Mouse (Mus musculus): ENCODE measurements around the gene Lcmt1. TPM values are rescaled to one million over a fixed set of nuclear protein-coding genes. Genes with fewer than 3 reads are reported as not detected.

The Lcmt1 gene
- total and polyA plus RNA-seq, 2 experiments from 2014 or later = 93.1 to 122 TPM

GRCm38 (mm10) chr7:123455088-123455487 is 85.5 kb downstream of the Lcmt1 start:
- WGBS = 96% methylated on average over 3 of the region's 3 CpGs
- ATAC-seq (no peak), DNase-seq (no peak)
- no peak overlapping the region for H3K4me2 ChIP-seq (ENCODE audit: low read depth)
- no peak overlapping the region for H3K4me3 ChIP-seq (ENCODE audit: low read depth, low read length)
- H3K9me3 ChIP-seq (ENCODE audit: low read length) = no peaks in the 10 kb centered on the region
- H3K27ac ChIP-seq (ENCODE audit: low read depth, low read length) = no peak overlapping the region
- no peaks in the 10 kb centered on the region for H3K27me3 ChIP-seq (ENCODE audit: insufficient read depth, low read length)
- no peaks in the 10 kb centered on the region for H3K4me1 ChIP-seq (ENCODE audit: insufficient read depth)
- no peak overlapping the region for H3K9ac ChIP-seq
- no peaks in the 10 kb centered on the region for H3K36me3 ChIP-seq (ENCODE audit: insufficient read depth)
- no peak for TF ChIP-seq CTCF (IDR thresholded peaks at IDR 0.05; ENCODE audit: low read depth)

GRCm38 (mm10) chr7:123458309-123458708 is 88.7 kb downstream of the Lcmt1 start:
- H3K9ac ChIP-seq = no peak overlapping the region
- whole genome bisulfite sequencing = 91% methylated on average over 4 of the region's 4 CpGs
- H3K27me3 ChIP-seq (ENCODE audit: insufficient read depth, low read length) = no peaks in the 10 kb centered on the region
- ATAC-seq (no peak), DNase-seq (no peak)
- no peaks in the 10 kb centered on the region for H3K9me3 ChIP-seq (ENCODE audit: low read length)
- no peak overlapping the region for H3K4me3 ChIP-seq (ENCODE audit: low read depth, low read length)
- no peak for TF ChIP-seq CTCF (IDR thresholded peaks at IDR 0.05; ENCODE audit: low read depth)
- no peaks in the 10 kb centered on the region for H3K4me1 ChIP-seq (ENCODE audit: insufficient read depth)
- H3K4me2 ChIP-seq (ENCODE audit: low read depth) = no peak overlapping the region
- H3K36me3 ChIP-seq (ENCODE audit: insufficient read depth) = no peaks in the 10 kb centered on the region
- no peak overlapping the region for H3K27ac ChIP-seq (ENCODE audit: low read depth, low read length)

GRCm38 (mm10) chr7:123459247-123459646 is 89.7 kb downstream of the Lcmt1 start:
- 92% methylated on average over 4 of the region's 4 CpGs for WGBS
- Histone ChIP-seq H3K36me3 (ENCODE audit: insufficient read depth) (no peaks in the 10 kb centered on the region), H3K27ac (ENCODE audit: low read depth, low read length) (no peak overlapping the region), H3K4me2 (ENCODE audit: low read depth) (no peak overlapping the region), H3K4me3 (ENCODE audit: low read depth, low read length) (no peak overlapping the region), H3K9me3 (ENCODE audit: low read length) (no peaks in the 10 kb centered on the region), H3K9ac (no peak overlapping the region), H3K27me3 (ENCODE audit: insufficient read depth, low read length) (no peaks in the 10 kb centered on the region), H3K4me1 (ENCODE audit: insufficient read depth) (no peaks in the 10 kb centered on the region)
- DNase-seq = no peak
- TF ChIP-seq CTCF (IDR thresholded peaks at IDR 0.05; ENCODE audit: low read depth) = no peak
- ATAC-seq = no peak

- Histone ChIP-seq H3K4me3 (ENCODE audit: low read depth, low read length) (no peak overlapping the region), H3K9me3 (ENCODE audit: low read length) (no peaks in the 10 kb centered on the region), H3K4me2 (ENCODE audit: low read depth) (no peak overlapping the region), H3K36me3 (ENCODE audit: insufficient read depth) (no peaks in the 10 kb centered on the region), H3K27ac (ENCODE audit: low read depth, low read length) (no peak overlapping the region), H3K9ac (no peak overlapping the region), H3K4me1 (ENCODE audit: insufficient read depth) (no peaks in the 10 kb centered on the region), H3K27me3 (ENCODE audit: insufficient read depth, low read length) (no peaks in the 10 kb centered on the region)
- WGBS = 88% methylated on average over 4 of the region's 4 CpGs
- TF ChIP-seq CTCF (IDR thresholded peaks at IDR 0.05; ENCODE audit: low read depth) = no peak
- ATAC-seq (no peak), DNase-seq (no peak)
Observed at GRCm38 (mm10) chr7:123461316-123461715, 91.7 kb downstream of the Lcmt1 start.

- WGBS = 68% methylated on average over 9 of the region's 9 CpGs
- H3K36me3 ChIP-seq (ENCODE audit: insufficient read depth) = no peaks in the 10 kb centered on the region
Observed at GRCm38 (mm10) chr7:123462070-123462501, 92.5 kb downstream of the Lcmt1 start, which contains the start of gene Aqp8. TSS of gene Aqp8 (plus strand) at chr7:123462291.

GRCm38 (mm10) chr7:123463569-123463968 is 94.0 kb downstream of the Lcmt1 start:
- 87% methylated on average over 4 of the region's 4 CpGs for WGBS
- ATAC-seq (no peak), DNase-seq (no peak)
- H3K9me3 ChIP-seq (ENCODE audit: low read length) = no peaks in the 10 kb centered on the region
- TF ChIP-seq CTCF (IDR thresholded peaks at IDR 0.05; ENCODE audit: low read depth) = no peak
- no peak overlapping the region for H3K27ac ChIP-seq (ENCODE audit: low read depth, low read length)
- H3K9ac ChIP-seq = no peak overlapping the region
- no peaks in the 10 kb centered on the region for H3K36me3 ChIP-seq (ENCODE audit: insufficient read depth)
- H3K4me1 ChIP-seq (ENCODE audit: insufficient read depth) = no peaks in the 10 kb centered on the region
- no peak overlapping the region for H3K4me2 ChIP-seq (ENCODE audit: low read depth)
- no peaks in the 10 kb centered on the region for H3K27me3 ChIP-seq (ENCODE audit: insufficient read depth, low read length)
- H3K4me3 ChIP-seq (ENCODE audit: low read depth, low read length) = no peak overlapping the region

More at GRCm38 (mm10) chr7:123462070-123462501, 92.5 kb downstream of the Lcmt1 start, which contains the start of gene Aqp8:
- no peak for ATAC-seq
- Histone ChIP-seq H3K4me3 (ENCODE audit: low read depth, low read length) (no peak within 1 kb of the TSS), H3K27me3 (ENCODE audit: insufficient read depth, low read length) (no peaks in the 10 kb centered on the region), H3K4me1 (ENCODE audit: insufficient read depth) (no peaks in the 10 kb centered on the region), H3K27ac (ENCODE audit: low read depth, low read length) (no peak within 1 kb of the TSS), H3K9ac (no peak within 1 kb of the TSS), H3K9me3 (ENCODE audit: low read length) (no peaks in the 10 kb centered on the region), H3K4me2 (ENCODE audit: low read depth) (no peak within 1 kb of the TSS)
- no peak for TF ChIP-seq CTCF (IDR thresholded peaks at IDR 0.05; ENCODE audit: low read depth)
- no peak for DNase-seq

GRCm38 (mm10) chr7:123465692-123466387 is 96.3 kb downstream of the Lcmt1 start:
- DNase-seq (peak; percentile 88), ATAC-seq (peak; percentile 76)
- no peaks in the 10 kb centered on the region for H3K9me3 ChIP-seq (ENCODE audit: low read length)
- H3K4me1 ChIP-seq (ENCODE audit: insufficient read depth) = no peaks in the 10 kb centered on the region
- TF ChIP-seq CTCF (IDR thresholded peaks at IDR 0.05; ENCODE audit: low read depth) = peak; percentile 98
- H3K9ac ChIP-seq = no peak overlapping the region
- 34% methylated on average over 6 of the region's 6 CpGs for WGBS
- H3K27ac ChIP-seq (ENCODE audit: low read depth, low read length) = no peak overlapping the region
- H3K36me3 ChIP-seq (ENCODE audit: insufficient read depth) = no peaks in the 10 kb centered on the region
- no peaks in the 10 kb centered on the region for H3K27me3 ChIP-seq (ENCODE audit: insufficient read depth, low read length)
- H3K4me3 ChIP-seq (ENCODE audit: low read depth, low read length) = no peak overlapping the region
- no peak overlapping the region for H3K4me2 ChIP-seq (ENCODE audit: low read depth)
